Mouse (Mus musculus): Measurements from ENCODE around the gene Rapgef4. TPM values are rescaled to one million over a fixed set of nuclear protein-coding genes. Genes with fewer than 3 reads are reported as not detected.

Rapgef4 gene
- total RNA-seq, 1 experiment = 3.4 TPM

- no peak for DNase-seq (ENCODE audit: low read depth, low spot score)
- H3K9me3 ChIP-seq (ENCODE audit: control insufficient read depth, insufficient read depth, low read depth, low read length) = no peaks in the 10 kb centered on the region
- in situ Hi-C loops (cut with MboI; ENCODE audit: low sequenced_read_pairs in 2 of 2, unreplicated experiment in 2 of 2) = no loop called here
- H3K27ac ChIP-seq (ENCODE audit: insufficient read depth, low read depth, low read length, poor library complexity, severe bottlenecking) = no peak overlapping the region
- H3K4me1 ChIP-seq (ENCODE audit: control insufficient read depth in 2 of 2, insufficient read depth in 2 of 2, low read length in 2 of 2, poor library complexity in 1 of 2) = no peaks in the 10 kb centered on the region
- H3K4me3 ChIP-seq (ENCODE audit: insufficient read depth in 1 of 2, low read depth in 1 of 2, low read length in 2 of 2, poor library complexity in 1 of 2, severe bottlenecking in 1 of 2) = no peak overlapping the region
- H3K36me3 ChIP-seq (ENCODE audit: control insufficient read depth, insufficient read depth, low read length, poor library complexity, severe bottlenecking) = no peaks in the 10 kb centered on the region
- no peak for TF ChIP-seq HCFC1 (IDR thresholded peaks at IDR 0.05; ENCODE audit: borderline replicate concordance, insufficient read depth, low read length)
- no peak for TF ChIP-seq MAFK (IDR thresholded peaks at IDR 0.05; ENCODE audit: insufficient read depth, low read depth, low read length)
- TF ChIP-seq CHD2 (IDR thresholded peaks at IDR 0.05; ENCODE audit: low read depth, low read length) = no peak
- TF ChIP-seq ZC3H11A (IDR thresholded peaks at IDR 0.05; ENCODE audit: borderline replicate concordance, low read depth, low read length) = no peak
- H3K9ac ChIP-seq (ENCODE audit: insufficient read depth, low read depth, low read length, poor library complexity, severe bottlenecking) = no peak overlapping the region
These were observed 139.2 kb downstream of the Rapgef4 start for GRCm38 (mm10) chr2:72120211-72120610.

DNA sequence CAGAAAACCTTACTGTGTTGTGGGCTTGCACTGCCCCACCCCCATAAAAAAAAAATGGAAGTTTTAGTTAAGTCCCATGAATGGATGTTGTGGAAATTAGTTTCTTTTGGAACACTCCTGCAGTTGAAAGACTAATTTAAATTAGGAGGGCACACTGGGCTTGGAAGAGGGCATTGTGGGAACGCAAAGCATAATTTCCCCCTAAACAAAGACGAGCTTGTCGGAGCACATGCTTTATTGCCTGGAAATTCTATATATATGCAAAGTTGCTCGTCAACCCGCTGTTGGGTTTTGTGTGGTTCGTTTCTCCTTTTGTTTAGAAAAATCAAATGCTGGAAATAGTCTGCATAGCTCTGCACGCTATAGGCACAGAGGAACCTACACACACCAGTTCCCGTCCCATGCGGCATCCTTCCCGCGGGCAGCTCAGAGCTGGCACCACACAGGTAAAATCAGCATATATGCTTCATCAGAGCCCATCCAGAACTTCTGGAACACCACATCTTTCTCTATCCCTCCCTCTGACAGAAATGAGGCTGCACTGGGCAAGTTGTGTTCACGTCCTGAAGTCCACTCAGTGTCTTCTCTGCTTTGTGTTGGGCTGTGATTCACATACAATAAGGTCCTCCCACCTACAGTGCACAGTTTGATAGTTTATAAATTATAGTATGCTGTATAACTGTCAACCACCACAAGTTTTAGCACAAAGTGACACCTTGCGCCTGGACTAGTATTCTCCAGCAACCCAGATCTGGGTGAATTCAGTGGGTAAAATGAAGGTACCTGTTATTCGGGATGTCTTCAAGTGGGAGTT is 141.6 kb downstream of the Rapgef4 start:
- no peak overlapping the region for H3K4me3 ChIP-seq (ENCODE audit: insufficient read depth in 1 of 2, low read depth in 1 of 2, low read length in 2 of 2, poor library complexity in 1 of 2, severe bottlenecking in 1 of 2)
- H3K4me1 ChIP-seq (ENCODE audit: control insufficient read depth in 2 of 2, insufficient read depth in 2 of 2, low read length in 2 of 2, poor library complexity in 1 of 2) = no peaks in the 10 kb centered on the region
- TF ChIP-seq CHD2 (IDR thresholded peaks at IDR 0.05; ENCODE audit: low read depth, low read length) = no peak
- TF ChIP-seq MAFK (IDR thresholded peaks at IDR 0.05; ENCODE audit: insufficient read depth, low read depth, low read length) = no peak
- TF ChIP-seq HCFC1 (IDR thresholded peaks at IDR 0.05; ENCODE audit: borderline replicate concordance, insufficient read depth, low read length) = no peak
- TF ChIP-seq ZNF384 (IDR thresholded peaks at IDR 0.05; ENCODE audit: low read depth, low read length) = no peak
- no peak for TF ChIP-seq ZC3H11A (IDR thresholded peaks at IDR 0.05; ENCODE audit: borderline replicate concordance, low read depth, low read length)
- no peak overlapping the region for H3K27ac ChIP-seq (ENCODE audit: insufficient read depth, low read depth, low read length, poor library complexity, severe bottlenecking)
- DNase-seq (ENCODE audit: low read depth, low spot score) = no peak
- in situ Hi-C loops (cut with MboI; ENCODE audit: low sequenced_read_pairs in 2 of 2, unreplicated experiment in 2 of 2) = no loop called here
- no peaks in the 10 kb centered on the region for H3K36me3 ChIP-seq (ENCODE audit: control insufficient read depth, insufficient read depth, low read length, poor library complexity, severe bottlenecking)
- H3K9ac ChIP-seq (ENCODE audit: insufficient read depth, low read depth, low read length, poor library complexity, severe bottlenecking) = no peak overlapping the region
- H3K9me3 ChIP-seq (ENCODE audit: control insufficient read depth, insufficient read depth, low read depth, low read length) = no peaks in the 10 kb centered on the region

DNA sequence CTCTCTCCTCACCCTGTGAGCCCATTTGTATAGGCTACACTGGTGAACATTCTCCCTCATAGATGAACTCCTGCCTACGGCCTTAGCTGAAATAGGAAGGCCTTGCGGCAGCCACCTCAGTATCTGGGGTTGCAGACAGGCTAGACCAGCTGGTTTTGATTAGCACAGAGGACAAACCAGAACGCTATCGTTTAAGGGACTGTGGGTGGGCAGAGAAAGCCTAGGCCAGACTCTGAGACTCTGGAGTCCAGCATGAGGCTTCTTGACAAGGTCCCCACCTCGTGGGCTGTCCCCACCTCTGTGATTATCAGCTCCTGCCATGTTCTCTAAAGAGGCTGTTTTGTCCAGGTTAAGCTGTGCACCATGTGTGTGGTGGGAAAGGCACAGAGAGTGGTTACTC is 142.8 kb downstream of the Rapgef4 start:
- Histone ChIP-seq H3K9ac (ENCODE audit: insufficient read depth, low read depth, low read length, poor library complexity, severe bottlenecking) (no peak overlapping the region), H3K4me1 (ENCODE audit: control insufficient read depth in 2 of 2, insufficient read depth in 2 of 2, low read length in 2 of 2, poor library complexity in 1 of 2) (no peaks in the 10 kb centered on the region), H3K9me3 (ENCODE audit: control insufficient read depth, insufficient read depth, low read depth, low read length) (no peaks in the 10 kb centered on the region), H3K27ac (ENCODE audit: insufficient read depth, low read depth, low read length, poor library complexity, severe bottlenecking) (no peak overlapping the region), H3K36me3 (ENCODE audit: control insufficient read depth, insufficient read depth, low read length, poor library complexity, severe bottlenecking) (no peaks in the 10 kb centered on the region), H3K4me3 (ENCODE audit: insufficient read depth in 1 of 2, low read depth in 1 of 2, low read length in 2 of 2, poor library complexity in 1 of 2, severe bottlenecking in 1 of 2) (no peak overlapping the region)
- no peak for DNase-seq (ENCODE audit: low read depth, low spot score)
- no peak for TF ChIP-seq ZC3H11A (IDR thresholded peaks at IDR 0.05; ENCODE audit: borderline replicate concordance, low read depth, low read length)
- TF ChIP-seq CHD2 (IDR thresholded peaks at IDR 0.05; ENCODE audit: low read depth, low read length) = no peak
- TF ChIP-seq MAFK (IDR thresholded peaks at IDR 0.05; ENCODE audit: insufficient read depth, low read depth, low read length) = no peak
- TF ChIP-seq ZNF384 (IDR thresholded peaks at IDR 0.05; ENCODE audit: low read depth, low read length) = no peak
- TF ChIP-seq HCFC1 (IDR thresholded peaks at IDR 0.05; ENCODE audit: borderline replicate concordance, insufficient read depth, low read length) = no peak
- in situ Hi-C loops (cut with MboI; ENCODE audit: low sequenced_read_pairs in 2 of 2, unreplicated experiment in 2 of 2) = no loop called here

- in situ Hi-C loops (cut with MboI; ENCODE audit: low sequenced_read_pairs in 2 of 2, unreplicated experiment in 2 of 2) = no loop called here
- no peaks in the 10 kb centered on the region for H3K9me3 ChIP-seq (ENCODE audit: control insufficient read depth, insufficient read depth, low read depth, low read length)
- DNase-seq (ENCODE audit: low read depth, low spot score) = no peak
- H3K36me3 ChIP-seq (ENCODE audit: control insufficient read depth, insufficient read depth, low read length, poor library complexity, severe bottlenecking) = no peaks in the 10 kb centered on the region
- TF ChIP-seq MAFK (IDR thresholded peaks at IDR 0.05; ENCODE audit: insufficient read depth, low read depth, low read length) = no peak
- no peak for TF ChIP-seq ZC3H11A (IDR thresholded peaks at IDR 0.05; ENCODE audit: borderline replicate concordance, low read depth, low read length)
- no peak for TF ChIP-seq CHD2 (IDR thresholded peaks at IDR 0.05; ENCODE audit: low read depth, low read length)
- no peak for TF ChIP-seq HCFC1 (IDR thresholded peaks at IDR 0.05; ENCODE audit: borderline replicate concordance, insufficient read depth, low read length)
- TF ChIP-seq ZNF384 (IDR thresholded peaks at IDR 0.05; ENCODE audit: low read depth, low read length) = no peak
- peaks cover 0 to 3% of the 10 kb centered on the region in 2 experiments; a peak in 1 of 4 replicates for H3K4me1 ChIP-seq (ENCODE audit: control insufficient read depth in 2 of 2, insufficient read depth in 2 of 2, low read length in 2 of 2, poor library complexity in 1 of 2)
- H3K4me3 ChIP-seq (ENCODE audit: insufficient read depth in 1 of 2, low read depth in 1 of 2, low read length in 2 of 2, poor library complexity in 1 of 2, severe bottlenecking in 1 of 2) = no peak overlapping the region
- no peak overlapping the region for H3K27ac ChIP-seq (ENCODE audit: insufficient read depth, low read depth, low read length, poor library complexity, severe bottlenecking)
- no peak overlapping the region for H3K9ac ChIP-seq (ENCODE audit: insufficient read depth, low read depth, low read length, poor library complexity, severe bottlenecking)
These were observed 144.7 kb downstream of the Rapgef4 start for GRCm38 (mm10) chr2:72125786-72126185.

Data from ES-E14 (cell line).